Mouse (Mus musculus): ENCODE measurements at regions not wholly inside any gene's neighbourhood (a gene's known extent, or its start where the extent isn't known, plus 50 kb on each side); places are given as distances from the start of the nearest gene placed in this dataset.
A peak's percentile ranks its signal among the peaks of the same experiment; 100 is the strongest.

DNA sequence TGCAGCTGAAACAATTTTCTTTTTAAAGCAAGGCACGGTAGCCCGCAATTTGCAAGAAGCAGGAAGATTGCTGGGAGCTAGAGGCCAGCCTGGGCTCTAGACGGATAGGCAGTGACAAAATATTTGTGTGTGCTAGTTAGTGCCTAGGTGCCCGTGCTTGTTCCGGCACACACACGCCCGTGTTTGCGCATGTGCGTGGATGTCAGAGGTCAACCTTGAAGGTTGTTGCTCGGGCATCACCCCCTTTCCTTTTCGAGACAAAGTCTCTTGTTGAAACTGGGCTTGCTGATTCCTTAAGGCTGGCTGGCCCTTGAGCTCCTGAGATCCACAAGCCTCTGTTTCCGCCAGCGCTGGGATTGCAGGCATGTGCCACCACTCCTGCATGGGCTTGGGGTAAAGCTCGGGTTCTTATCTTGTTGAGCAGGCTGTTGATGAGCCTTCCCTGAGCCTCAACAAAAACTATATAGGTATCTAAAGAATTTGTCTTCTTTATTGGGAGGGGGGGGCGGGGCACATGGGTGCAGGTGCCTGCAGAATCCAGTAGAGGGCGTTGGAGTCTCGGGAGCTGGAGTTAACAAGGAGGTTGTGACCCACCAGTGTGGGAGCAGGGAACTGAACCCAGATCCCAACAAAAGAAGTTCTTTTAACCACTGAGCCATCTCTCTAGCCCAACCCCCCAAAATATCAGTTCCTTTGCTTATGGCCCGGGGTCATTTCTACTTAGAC is 149.5 kb upstream of the Lhx5 start:
- no peaks in the 10 kb centered on the region for H3K36me3 ChIP-seq (ENCODE audit: insufficient read depth, low read length)
- H3K27me3 ChIP-seq (ENCODE audit: insufficient read depth, low read length): peaks cover 94% of the 10 kb centered on the region
- peaks cover 37% of the 10 kb centered on the region for H3K4me1 ChIP-seq (replicated peaks; ENCODE audit: low read depth, low read length)
- TF ChIP-seq POU5F1 (IDR thresholded peaks at IDR 0.05; ENCODE audit: borderline replicate concordance, low read length) (no peak), CTCF (conservative IDR thresholded peaks at IDR 0.05; ENCODE audit: low read length) (peak; percentile 19)
- H3K4me3 ChIP-seq (replicated peaks; ENCODE audit: low read length): no peak overlapping the region
- no peaks in the 10 kb centered on the region for H3K9me3 ChIP-seq (ENCODE audit: low read length)

DNA sequence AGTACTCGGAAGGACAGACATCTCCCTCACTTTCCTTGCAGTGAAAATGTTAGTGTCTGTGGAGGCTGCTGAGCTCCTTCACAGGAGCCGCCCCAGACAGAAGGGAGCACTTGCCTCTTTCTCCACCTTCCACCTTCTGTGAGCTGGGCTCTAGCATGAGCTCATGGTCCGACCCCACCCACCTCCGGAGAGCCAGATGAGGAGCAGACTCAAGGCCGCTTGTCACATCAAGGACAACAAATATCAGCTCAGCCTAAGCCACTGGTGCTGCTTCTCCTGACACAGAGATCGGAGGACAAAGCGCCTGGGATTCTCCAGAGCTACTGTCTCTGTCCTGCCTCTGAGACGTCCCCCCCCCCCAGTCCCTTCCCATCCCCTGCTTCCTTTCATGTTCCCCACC is 146.9 kb upstream of the Lhx5 start:
- Histone ChIP-seq H3K27me3 (ENCODE audit: insufficient read depth, low read length) (peaks cover 86% of the 10 kb centered on the region), H3K4me3 (replicated peaks; ENCODE audit: low read length) (no peak overlapping the region), H3K4me1 (replicated peaks; ENCODE audit: low read depth, low read length) (peaks cover 47% of the 10 kb centered on the region), H3K9me3 (ENCODE audit: low read length) (no peaks in the 10 kb centered on the region), H3K36me3 (ENCODE audit: insufficient read depth, low read length) (no peaks in the 10 kb centered on the region)
- no peak for TF ChIP-seq POU5F1 (IDR thresholded peaks at IDR 0.05; ENCODE audit: borderline replicate concordance, low read length)
- no peak for TF ChIP-seq CTCF (conservative IDR thresholded peaks at IDR 0.05; ENCODE audit: low read length)
- TF ChIP-seq NANOG (IDR thresholded peaks at IDR 0.05; ENCODE audit: borderline replicate concordance, low read length): no peak

DNA sequence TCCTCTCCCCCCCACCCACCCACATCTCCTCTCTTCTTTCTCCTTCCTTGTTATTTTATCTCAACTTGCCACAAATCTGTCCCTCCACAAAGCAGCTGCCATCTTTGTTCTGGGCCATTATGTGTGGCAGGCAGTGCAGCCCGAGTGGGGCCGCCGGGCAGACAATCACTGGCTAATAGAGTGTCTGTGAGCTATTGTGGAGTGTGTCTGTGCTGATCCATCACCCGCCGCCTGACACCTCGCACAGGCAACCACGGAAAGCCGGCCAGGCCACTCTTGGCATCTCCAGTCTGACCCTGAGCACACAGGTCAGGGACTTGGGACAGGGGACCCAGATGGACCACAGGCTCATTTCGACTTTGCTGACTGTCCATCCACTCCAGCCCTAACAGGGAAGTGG is 146.5 kb upstream of the Lhx5 start:
- no peak overlapping the region for H3K4me3 ChIP-seq (replicated peaks; ENCODE audit: low read length)
- H3K4me1 ChIP-seq (replicated peaks; ENCODE audit: low read depth, low read length): peaks cover 43% of the 10 kb centered on the region
- no peaks in the 10 kb centered on the region for H3K36me3 ChIP-seq (ENCODE audit: insufficient read depth, low read length)
- TF ChIP-seq POU5F1 (IDR thresholded peaks at IDR 0.05; ENCODE audit: borderline replicate concordance, low read length): no peak
- TF ChIP-seq NANOG (IDR thresholded peaks at IDR 0.05; ENCODE audit: borderline replicate concordance, low read length): no peak
- no peak for TF ChIP-seq CTCF (conservative IDR thresholded peaks at IDR 0.05; ENCODE audit: low read length)
- peaks cover 82% of the 10 kb centered on the region for H3K27me3 ChIP-seq (ENCODE audit: insufficient read depth, low read length)
- no peaks in the 10 kb centered on the region for H3K9me3 ChIP-seq (ENCODE audit: low read length)

DNA sequence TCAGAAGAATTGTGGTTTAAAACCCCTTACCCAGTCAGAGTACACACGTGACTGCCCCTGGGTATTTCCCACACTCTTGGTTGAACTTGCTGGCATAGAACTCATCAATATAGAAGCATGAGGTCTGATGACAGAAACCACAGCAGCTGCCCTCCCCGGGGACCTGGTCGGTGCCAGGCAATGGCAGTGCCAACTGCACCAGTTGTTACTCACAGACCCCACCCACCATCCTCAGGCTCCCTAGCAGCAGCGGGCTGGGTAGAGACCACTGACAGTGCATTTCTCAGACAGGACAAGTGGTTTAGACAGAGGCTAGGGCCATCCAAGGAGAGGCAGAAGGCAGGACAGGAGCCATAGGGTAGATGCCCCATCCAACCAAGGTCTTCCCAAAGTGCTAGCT is 144.7 kb upstream of the Lhx5 start:
- no peak overlapping the region for H3K4me3 ChIP-seq (replicated peaks; ENCODE audit: low read length)
- H3K9me3 ChIP-seq (ENCODE audit: low read length): peaks cover 4% of the 10 kb centered on the region; the same call in 1 of the 2 replicates
- peaks cover 27% of the 10 kb centered on the region for H3K4me1 ChIP-seq (replicated peaks; ENCODE audit: low read depth, low read length)
- H3K27me3 ChIP-seq (ENCODE audit: insufficient read depth, low read length): peaks cover 78% of the 10 kb centered on the region
- TF ChIP-seq NANOG (IDR thresholded peaks at IDR 0.05; ENCODE audit: borderline replicate concordance, low read length) (no peak), POU5F1 (IDR thresholded peaks at IDR 0.05; ENCODE audit: borderline replicate concordance, low read length) (no peak), CTCF (conservative IDR thresholded peaks at IDR 0.05; ENCODE audit: low read length) (no peak)
- no peaks in the 10 kb centered on the region for H3K36me3 ChIP-seq (ENCODE audit: insufficient read depth, low read length)

DNA sequence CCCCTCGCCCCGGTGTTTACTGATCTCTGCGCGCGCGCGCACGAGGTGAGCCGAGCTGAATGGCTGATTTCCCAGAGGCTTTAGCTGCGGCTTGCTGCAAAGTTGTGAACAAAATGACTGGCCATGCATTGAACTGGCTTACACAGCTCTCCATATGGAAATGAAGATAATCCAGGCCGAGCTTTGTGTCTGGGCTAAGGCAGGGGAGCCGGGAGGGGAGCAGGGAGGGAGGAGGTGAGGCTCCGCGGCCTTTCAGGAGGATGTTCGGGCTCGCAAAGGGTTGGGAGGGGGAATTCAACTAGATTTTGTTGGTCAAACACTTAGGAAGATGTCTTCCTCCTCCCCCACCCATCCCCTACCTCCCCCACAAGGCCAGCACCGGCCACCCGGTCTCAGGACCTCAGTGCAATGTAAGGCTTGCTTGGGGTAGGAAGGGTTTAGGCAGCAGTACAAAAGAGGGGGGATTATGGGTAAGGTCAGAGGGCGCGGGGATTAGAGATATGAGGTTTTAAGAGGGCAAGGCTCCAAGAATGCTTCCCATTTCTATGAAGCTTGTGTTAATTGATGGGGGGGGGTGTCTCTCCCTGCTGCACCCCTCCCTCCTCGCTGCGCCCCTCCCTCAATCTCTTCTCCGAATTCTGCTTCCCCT is 143.3 kb upstream of the Lhx5 start:
- no peaks in the 10 kb centered on the region for H3K36me3 ChIP-seq (ENCODE audit: insufficient read depth, low read length)

DNA sequence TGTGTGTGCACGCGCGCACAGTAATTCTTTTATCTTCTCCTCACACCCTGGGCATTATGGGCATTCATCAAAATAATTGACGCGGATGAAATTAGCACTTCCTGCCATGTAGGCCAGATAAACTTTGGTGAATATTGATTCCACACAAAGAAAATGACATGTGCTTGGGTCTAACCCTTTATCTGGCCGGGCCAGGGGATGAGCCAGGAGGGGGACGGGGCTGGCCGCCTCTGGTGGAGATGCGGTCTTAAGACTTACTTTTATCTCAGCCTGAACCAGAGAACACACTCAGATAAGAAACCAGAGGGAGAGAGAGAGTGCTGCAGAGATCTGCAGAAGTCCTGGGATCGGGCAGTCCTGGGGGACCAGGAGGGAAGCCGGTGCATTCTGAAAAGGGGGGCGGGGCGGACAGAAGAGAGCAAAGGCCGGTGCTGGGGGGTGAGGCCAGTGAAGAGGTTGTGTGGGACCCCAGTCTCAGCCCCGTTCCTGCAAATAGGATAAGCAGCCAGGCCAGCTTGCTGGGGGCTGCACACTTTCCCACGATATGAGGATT is 136.9 kb upstream of the Lhx5 start:
- Histone ChIP-seq H3K36me3 (ENCODE audit: insufficient read depth, low read length) (no peaks in the 10 kb centered on the region), H3K4me3 (replicated peaks; ENCODE audit: low read length) (no peak overlapping the region), H3K4me1 (replicated peaks; ENCODE audit: low read depth, low read length) (peaks cover 48% of the 10 kb centered on the region), H3K9me3 (ENCODE audit: low read length) (peaks cover 4% of the 10 kb centered on the region; the same call in 1 of the 2 replicates), H3K27me3 (ENCODE audit: insufficient read depth, low read length) (peaks cover 31% of the 10 kb centered on the region)
- TF ChIP-seq CTCF (conservative IDR thresholded peaks at IDR 0.05; ENCODE audit: low read length) (no peak), NANOG (IDR thresholded peaks at IDR 0.05; ENCODE audit: borderline replicate concordance, low read length) (no peak), POU5F1 (IDR thresholded peaks at IDR 0.05; ENCODE audit: borderline replicate concordance, low read length) (no peak)

More for the DNA sequence above, 143.3 kb upstream of the Lhx5 start:
- Histone ChIP-seq H3K4me3 (replicated peaks; ENCODE audit: low read length) (peak overlapping the region; percentile 49), H3K4me1 (replicated peaks; ENCODE audit: low read depth, low read length) (peaks cover 24% of the 10 kb centered on the region), H3K27me3 (ENCODE audit: insufficient read depth, low read length) (peaks cover 73% of the 10 kb centered on the region), H3K9me3 (ENCODE audit: low read length) (peaks cover 4% of the 10 kb centered on the region; the same call in 1 of the 2 replicates)
- TF ChIP-seq POU5F1 (IDR thresholded peaks at IDR 0.05; ENCODE audit: borderline replicate concordance, low read length) (no peak), CTCF (conservative IDR thresholded peaks at IDR 0.05; ENCODE audit: low read length) (no peak), NANOG (IDR thresholded peaks at IDR 0.05; ENCODE audit: borderline replicate concordance, low read length) (no peak)

DNA sequence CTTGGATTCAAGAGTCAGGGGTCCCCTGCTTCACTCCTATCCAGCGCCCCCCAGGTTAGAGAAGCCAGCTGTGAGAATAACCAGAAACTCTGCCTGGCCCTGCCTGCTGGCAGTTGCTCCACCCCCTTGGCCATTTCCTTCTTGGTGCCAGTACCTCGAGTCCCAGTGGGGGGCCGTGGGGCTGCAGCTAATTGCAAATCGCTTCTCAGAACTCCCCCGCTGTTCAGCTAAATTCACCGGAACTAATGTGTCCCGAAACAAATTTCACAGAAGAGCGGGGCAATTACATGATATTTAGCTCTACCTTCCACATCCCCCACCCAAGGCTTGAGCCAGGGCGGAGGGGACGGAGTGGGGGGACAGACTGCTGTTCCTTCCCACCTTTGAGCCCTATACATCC is 134.3 kb upstream of the Lhx5 start:
- Histone ChIP-seq H3K9me3 (ENCODE audit: low read length) (no peaks in the 10 kb centered on the region), H3K4me3 (replicated peaks; ENCODE audit: low read length) (peak overlapping the region; percentile 17; the same call in 1 of the 2 replicates), H3K27me3 (ENCODE audit: insufficient read depth, low read length) (peaks cover 40% of the 10 kb centered on the region), H3K36me3 (ENCODE audit: insufficient read depth, low read length) (no peaks in the 10 kb centered on the region), H3K4me1 (replicated peaks; ENCODE audit: low read depth, low read length) (peaks cover 71% of the 10 kb centered on the region)
- no peak for TF ChIP-seq NANOG (IDR thresholded peaks at IDR 0.05; ENCODE audit: borderline replicate concordance, low read length)
- no peak for TF ChIP-seq POU5F1 (IDR thresholded peaks at IDR 0.05; ENCODE audit: borderline replicate concordance, low read length)
- TF ChIP-seq CTCF (conservative IDR thresholded peaks at IDR 0.05; ENCODE audit: low read length): no peak

DNA sequence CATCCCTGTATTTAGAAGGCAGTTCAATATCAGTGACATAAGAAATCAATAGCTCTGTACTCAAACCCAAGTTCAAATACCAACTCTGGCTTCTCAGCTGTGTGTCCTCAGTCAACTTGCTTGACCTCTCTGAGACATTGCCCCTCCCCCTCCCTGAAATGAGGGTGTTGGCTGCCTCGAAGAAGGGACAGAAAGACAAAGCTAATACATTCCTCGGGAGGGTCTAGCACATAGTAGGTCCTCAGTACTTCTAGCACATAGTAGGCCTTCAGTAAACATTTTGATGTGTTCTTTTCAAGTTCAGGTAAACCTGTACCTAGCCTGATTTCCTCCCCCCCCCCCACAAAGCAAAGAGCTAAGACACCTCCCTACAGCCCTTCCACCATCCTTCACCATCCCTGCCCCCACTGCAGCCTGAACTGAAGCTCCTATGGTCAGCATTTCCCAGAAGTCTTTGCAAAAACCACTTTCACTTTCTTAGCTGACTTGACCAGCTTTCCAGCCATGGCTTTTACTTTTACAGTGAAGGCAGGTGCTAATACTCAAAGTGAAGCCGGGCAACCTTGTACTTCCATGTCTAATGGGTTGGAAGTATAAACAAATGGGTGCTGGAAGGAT is 133.7 kb upstream of the Lhx5 start:
- Histone ChIP-seq H3K4me1 (replicated peaks; ENCODE audit: low read depth, low read length) (peaks cover 75% of the 10 kb centered on the region), H3K4me3 (replicated peaks; ENCODE audit: low read length) (no peak overlapping the region; the same call in 1 of the 2 replicates)
- TF ChIP-seq POU5F1 (IDR thresholded peaks at IDR 0.05; ENCODE audit: borderline replicate concordance, low read length) (no peak), CTCF (conservative IDR thresholded peaks at IDR 0.05; ENCODE audit: low read length) (no peak), NANOG (IDR thresholded peaks at IDR 0.05; ENCODE audit: borderline replicate concordance, low read length) (no peak)

More for the DNA sequence above, 133.7 kb upstream of the Lhx5 start:
- Histone ChIP-seq H3K27me3 (ENCODE audit: insufficient read depth, low read length) (peaks cover 44% of the 10 kb centered on the region), H3K9me3 (ENCODE audit: low read length) (no peaks in the 10 kb centered on the region), H3K36me3 (ENCODE audit: insufficient read depth, low read length) (no peaks in the 10 kb centered on the region)

Measured in E14TG2a.4 (cell line).